ENCODE assay signal across 27 mouse cellular contexts in the genomic region with DNA sequence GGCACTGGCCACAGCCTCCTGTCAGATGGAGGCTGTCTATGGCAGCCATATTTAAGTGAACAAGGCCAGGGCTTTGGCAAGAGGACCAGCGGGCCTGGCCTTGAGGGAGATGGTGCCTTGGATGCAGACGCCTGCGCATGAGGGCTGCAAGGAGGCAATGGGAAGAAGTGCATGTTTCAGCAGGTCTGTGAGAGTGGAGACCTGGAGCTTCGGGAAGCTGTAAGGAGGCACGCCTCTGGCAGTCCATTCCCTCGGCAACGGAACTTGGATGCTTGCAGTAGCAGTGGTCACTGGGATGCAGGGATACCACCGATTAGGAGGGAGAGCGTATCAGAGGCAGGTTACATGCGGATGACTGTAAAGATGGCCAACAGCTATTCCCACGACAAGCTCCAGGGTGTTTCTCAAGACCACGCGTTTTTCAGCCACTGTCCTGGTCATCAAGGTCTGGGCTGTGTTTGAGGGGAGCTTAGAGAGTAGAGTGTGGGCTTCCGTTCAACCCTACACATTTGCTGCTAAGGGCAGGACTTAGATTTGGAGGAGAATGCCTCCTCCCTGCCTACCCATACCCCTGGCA. TPM values are rescaled to one million over a fixed set of nuclear protein-coding genes. Genes with fewer than 3 reads are reported as not detected.
A peak's percentile ranks its signal among the peaks of the same experiment; 100 is the strongest.
DNase-seq lines count a peak whose midpoint lies in the region; ATAC-seq lines count a peak whose summit lies in the region.
"Had no signal": no experiment of that assay in that cellular context is flagged by ENCODE, and none has a peak within 500 bp of the region (broad histone marks: within the 10 kb centered on the region; RNA-seq: fewer than 3 reads in every experiment).

No protein-coding gene starts in this region.

- no peak overlapping the region for H3K4me3 ChIP-seq in hindbrain, embryonic 15.5 days
- no peak overlapping the region for H3K4me3 ChIP-seq in hindbrain, embryonic 10.5 days
- no peak overlapping the region for H3K4me3 ChIP-seq in midbrain, embryonic 11.5 days (ENCODE audit: low read depth, low read length)
- no peak overlapping the region for H3K4me3 ChIP-seq in midbrain, embryonic 10.5 days
- H3K4me3 ChIP-seq: embryonic facial prominence, embryonic 12.5 days; heart, embryonic 12.5 days; liver, embryonic 15.5 days; myocyte had no signal

- H3K4me2 ChIP-seq in hindbrain, embryonic 15.5 days = peak overlapping the region; percentile 77; the same call in 1 of the 2 replicates
- H3K4me2 ChIP-seq in midbrain, embryonic 11.5 days = no peak overlapping the region
- H3K4me2 ChIP-seq: heart, embryonic 12.5 days; liver, embryonic 15.5 days had no signal

- peaks cover 50% of the 10 kb centered on the region for H3K4me1 ChIP-seq in hindbrain, embryonic 15.5 days (replicated peaks)
- H3K4me1 ChIP-seq in hindbrain, embryonic 10.5 days (replicated peaks) = peaks cover 31% of the 10 kb centered on the region
- H3K4me1 ChIP-seq in midbrain, embryonic 11.5 days (ENCODE audit: control insufficient read depth, insufficient read depth, low read length) = peaks cover 7% of the 10 kb centered on the region; the same call in 1 of the 2 replicates
- peaks cover 32% of the 10 kb centered on the region for H3K4me1 ChIP-seq in midbrain, embryonic 10.5 days

- H3K27me3 ChIP-seq in hindbrain, embryonic 15.5 days = no peaks in the 10 kb centered on the region
- H3K27me3 ChIP-seq in hindbrain, embryonic 10.5 days (ENCODE audit: insufficient read depth, poor library complexity, severe bottlenecking) = peaks cover 34% of the 10 kb centered on the region
- H3K27me3 ChIP-seq in midbrain, embryonic 11.5 days (ENCODE audit: control insufficient read depth, insufficient read depth, low read length) = no peaks in the 10 kb centered on the region; the same call in 1 of the 2 replicates
- H3K27me3 ChIP-seq in midbrain, embryonic 10.5 days (ENCODE audit: low read depth, poor library complexity, severe bottlenecking) = peaks cover 48% of the 10 kb centered on the region

- H3K9me3 ChIP-seq in hindbrain, embryonic 15.5 days = no peaks in the 10 kb centered on the region
- H3K9me3 ChIP-seq in hindbrain, embryonic 10.5 days = no peaks in the 10 kb centered on the region
- H3K9me3 ChIP-seq in midbrain, embryonic 11.5 days (ENCODE audit: control insufficient read depth, low read length) = no peaks in the 10 kb centered on the region
- no peaks in the 10 kb centered on the region for H3K9me3 ChIP-seq in midbrain, embryonic 10.5 days (replicated peaks)
- H3K9me3 ChIP-seq: embryonic facial prominence, embryonic 12.5 days; heart, embryonic 12.5 days; limb, embryonic 10.5 days; liver, embryonic 15.5 days had no signal

- peak; percentile 43 for DNase-seq in adrenal gland, postnatal 14 days
- no peak for DNase-seq in adrenal gland, adult 8-10 months
- DNase-seq in hindbrain, embryonic 10.5 days (ENCODE audit: low spot score) = no peak
- peak; percentile 78 for DNase-seq in midbrain, embryonic 11.5 days (ENCODE audit: low spot score, missing footprints)
- DNase-seq in midbrain, embryonic 10.5 days (ENCODE audit: low spot score) = no peak
- peak; percentile 51 to 62 for DNase-seq in cerebellum, postnatal 25 days
- no peak for DNase-seq in right cerebral cortex, postnatal 4 days
- DNase-seq: forebrain, postnatal 0 days; gastrocnemius, postnatal 14 days; heart, adult 18-20 months; heart, postnatal 10 days; kidney, adult 9 months; kidney, postnatal 36 days; liver; thymus, adult 18-20 months; thymus, postnatal 36 days had no signal

- H3K36me3 ChIP-seq in hindbrain, embryonic 15.5 days = peaks cover 2% of the 10 kb centered on the region; the same call in 1 of the 2 replicates
- H3K36me3 ChIP-seq in hindbrain, embryonic 10.5 days = no peaks in the 10 kb centered on the region
- no peaks in the 10 kb centered on the region for H3K36me3 ChIP-seq in midbrain, embryonic 11.5 days (ENCODE audit: control insufficient read depth, insufficient read depth, low read length)
- no peaks in the 10 kb centered on the region for H3K36me3 ChIP-seq in midbrain, embryonic 10.5 days
- H3K36me3 ChIP-seq: heart, embryonic 12.5 days; liver, embryonic 15.5 days had no signal

- no peak for ATAC-seq in hindbrain, embryonic 15.5 days (ENCODE audit: low FRiP score, low read depth)
- no peak for ATAC-seq in midbrain, embryonic 11.5 days (ENCODE audit: low FRiP score)
- ATAC-seq: forebrain, postnatal 0 days; intestine, embryonic 16.5 days had no signal

- WGBS in hindbrain, embryonic 15.5 days = 86% methylated on average over 14 of the region's 14 CpGs
- WGBS in hindbrain, embryonic 10.5 days = 90% methylated on average over 14 of the region's 14 CpGs
- WGBS in midbrain, embryonic 11.5 days = 91% methylated on average over 14 of the region's 14 CpGs
- 93% methylated on average over 14 of the region's 14 CpGs for WGBS in midbrain, embryonic 10.5 days

- no peak overlapping the region for H3K9ac ChIP-seq in hindbrain, embryonic 15.5 days
- H3K9ac ChIP-seq in midbrain, embryonic 11.5 days (ENCODE audit: low read length) = no peak overlapping the region
- H3K9ac ChIP-seq: embryonic facial prominence, embryonic 12.5 days; heart, embryonic 12.5 days; hindbrain, embryonic 14.5 days; liver, embryonic 15.5 days had no signal

- H3K27ac ChIP-seq in hindbrain, embryonic 15.5 days (replicated peaks) = no peak overlapping the region
- H3K27ac ChIP-seq in hindbrain, embryonic 10.5 days = no peak overlapping the region
- no peak overlapping the region for H3K27ac ChIP-seq in midbrain, embryonic 11.5 days (ENCODE audit: low read depth, low read length)
- no peak overlapping the region for H3K27ac ChIP-seq in midbrain, embryonic 10.5 days (replicated peaks)
- H3K27ac ChIP-seq: embryonic facial prominence, embryonic 12.5 days; hindbrain, embryonic 14.5 days; limb, embryonic 10.5 days; liver, embryonic 15.5 days; macrophage had no signal

RNA-seq across cellular contexts. Expression of a gene that starts 2.5 kb away (rescaled TPM):
- total RNA-seq in adrenal gland, postnatal 14 days (2021) = 7.6 and 8.6 TPM in 2 replicates
- total RNA-seq in adrenal gland, adult 8-10 months (2022) = 10 to 100 TPM in 3 of 4 experiments, 1 to 10 TPM in 1; 9.1 to 14.4 (median 13.9) TPM
- 10.3 TPM in 2 replicates for polyA plus RNA-seq in hindbrain, embryonic 15.5 days (2015; fragmentation: Nextera tagmentation; extraction: Ambion mirVana)
- 3.5 and 4.3 TPM in 2 replicates for polyA plus RNA-seq in hindbrain, embryonic 10.5 days (2016; fragmentation: Nextera tagmentation; extraction: Ambion mirVana)
- 3.4 and 3.5 TPM in 2 replicates for polyA plus RNA-seq in midbrain, embryonic 11.5 days (2014; fragmentation: Nextera tagmentation; extraction: Ambion mirVana)
- polyA plus RNA-seq in midbrain, embryonic 10.5 days (2016; fragmentation: Nextera tagmentation; extraction: Ambion mirVana) = 4.2 and 5.6 TPM in 2 replicates
- polyA plus RNA-seq: myocyte had no signal

RNA-seq across cellular contexts. Expression of a gene that starts 18.2 kb away (rescaled TPM):
- 0.56 and 0.59 TPM in 2 replicates for total RNA-seq in adrenal gland, postnatal 14 days (2021)
- total RNA-seq in adrenal gland, adult 8-10 months (2022) = 1 to 10 TPM; 1.2 to 1.7 (median 1.5) TPM
- polyA plus RNA-seq in hindbrain, embryonic 15.5 days (2015; fragmentation: Nextera tagmentation; extraction: Ambion mirVana) = 0.31 and 0.55 TPM in 2 replicates
- 0.58 and 0.62 TPM in 2 replicates for polyA plus RNA-seq in hindbrain, embryonic 10.5 days (2016; fragmentation: Nextera tagmentation; extraction: Ambion mirVana)
- polyA plus RNA-seq in midbrain, embryonic 11.5 days (2014; fragmentation: Nextera tagmentation; extraction: Ambion mirVana) = 0.03 and 0.08 TPM in 2 replicates
- polyA plus RNA-seq in midbrain, embryonic 10.5 days (2016; fragmentation: Nextera tagmentation; extraction: Ambion mirVana) = 0.16 and 0.28 TPM in 2 replicates
- polyA plus RNA-seq: macrophage, myocyte had no signal

RNA-seq across cellular contexts. Expression of a gene that starts 41.1 kb away (rescaled TPM):
- total RNA-seq in adrenal gland, postnatal 14 days (2021) = 1.0 and 3.4 TPM in 2 replicates
- total RNA-seq in adrenal gland, adult 8-10 months (2022) = 1 to 10 TPM; 2.2 to 3.9 (median 2.9) TPM
- polyA plus RNA-seq in hindbrain, embryonic 15.5 days (2015; fragmentation: Nextera tagmentation; extraction: Ambion mirVana) = 0.31 and 0.34 TPM in 2 replicates
- 0.38 and 0.60 TPM in 2 replicates for polyA plus RNA-seq in hindbrain, embryonic 10.5 days (2016; fragmentation: Nextera tagmentation; extraction: Ambion mirVana)
- polyA plus RNA-seq in midbrain, embryonic 11.5 days (2014; fragmentation: Nextera tagmentation; extraction: Ambion mirVana) = 0.31 TPM in 1 of 2 replicates, not detected in the other
- 0.10 and 0.14 TPM in 2 replicates for polyA plus RNA-seq in midbrain, embryonic 10.5 days (2016; fragmentation: Nextera tagmentation; extraction: Ambion mirVana)
- total RNA-seq: forebrain, postnatal 0 days had no signal
- polyA plus RNA-seq: forebrain, embryonic 11.5 days; hindbrain, embryonic 14.5 days; myocyte; neural tube, embryonic 14.5 days had no signal

Comparison
In these comparisons a context has a peak if more than half of its experiments do, and no peak if none do; other contexts are left out.
1. DNase-seq: peak in adrenal gland, postnatal 14 days (single experiment), midbrain, embryonic 11.5 days (single experiment) and cerebellum, postnatal 25 days (2 of 2); none in adrenal gland, adult 8-10 months (single experiment), hindbrain, embryonic 10.5 days (single experiment), midbrain, embryonic 10.5 days (single experiment) and right cerebral cortex, postnatal 4 days (single experiment).